Mouse (Mus musculus) gastrocnemius, postnatal 4 days (tissue): ENCODE results near the gene Dusp2. TPM values are rescaled to one million over a fixed set of nuclear protein-coding genes. Genes with fewer than 3 reads are reported as not detected.

Experiments
- DNase-seq, 2 experiments: peaks; one replicate each; pipeline ENCODE4 v3.0.0; 2021 to 2022; ENCODE audit warnings: low spot score in 2 of 2, mixed read lengths in 2 of 2
- total RNA-seq, 2 experiments: library from RNA; stranded (reverse); gene quantifications; 2 replicates each; pipeline ENCODE4 v1.2.3; 2021

The Dusp2 gene
- total RNA-seq, 2 experiments from 2014 or later = 3.2 to 3.6 TPM

DNA sequence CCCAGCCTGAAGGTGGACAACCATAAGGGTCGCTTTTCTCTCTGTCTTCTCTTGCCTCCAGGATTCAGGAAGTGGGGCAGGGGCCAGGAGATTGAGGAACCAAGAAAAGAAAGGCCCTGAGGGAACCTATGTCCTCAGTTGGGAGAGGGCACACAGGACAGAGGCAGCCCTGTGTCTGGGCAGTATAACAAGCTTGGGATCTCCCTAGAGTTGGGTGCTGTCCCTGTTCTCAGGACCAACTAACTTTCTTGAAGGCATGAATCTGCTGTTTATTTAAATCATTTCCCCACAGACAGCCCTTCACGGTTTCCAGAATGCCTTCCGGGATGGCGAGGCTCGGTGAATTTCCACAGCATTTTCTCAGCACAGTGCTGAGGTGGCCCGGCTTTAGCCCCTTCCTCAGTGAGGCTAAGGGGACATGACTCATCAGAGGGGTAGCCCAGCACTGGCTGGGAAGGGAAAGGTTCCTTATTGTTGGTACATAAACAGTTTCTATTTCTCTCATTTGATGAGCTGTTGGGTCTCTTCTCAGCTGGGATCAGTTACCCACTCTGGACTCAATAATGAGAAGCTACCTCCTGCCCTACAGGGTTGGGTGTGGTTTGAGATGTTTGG lies 13.2 kb upstream of the Dusp2 start:
- DNase-seq = no peak

- no peak for DNase-seq
Measured at GRCm38 (mm10) chr2:127323667-127324066, 12.3 kb upstream of the Dusp2 start.

DNA sequence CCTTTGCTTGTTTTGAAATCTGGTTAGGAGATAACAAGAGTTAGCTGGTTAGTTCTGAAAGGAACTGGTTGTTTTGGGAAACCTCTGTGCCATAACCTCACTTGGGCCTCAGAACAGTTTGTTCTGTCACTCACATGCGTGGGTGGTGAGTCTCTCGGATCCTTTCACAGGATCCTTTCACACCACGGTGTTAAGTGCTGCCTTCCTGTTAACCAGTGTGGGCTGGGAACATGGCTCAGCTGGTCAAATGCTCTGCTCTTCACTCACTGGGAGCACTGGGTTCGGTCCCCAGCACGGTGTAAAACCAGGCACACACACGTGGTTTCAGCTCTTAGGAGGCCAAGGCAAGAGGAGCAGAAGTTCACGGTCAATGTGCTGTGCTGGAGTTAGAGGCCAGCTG lies 11.5 kb upstream of the Dusp2 start:
- DNase-seq = no peak

DNA sequence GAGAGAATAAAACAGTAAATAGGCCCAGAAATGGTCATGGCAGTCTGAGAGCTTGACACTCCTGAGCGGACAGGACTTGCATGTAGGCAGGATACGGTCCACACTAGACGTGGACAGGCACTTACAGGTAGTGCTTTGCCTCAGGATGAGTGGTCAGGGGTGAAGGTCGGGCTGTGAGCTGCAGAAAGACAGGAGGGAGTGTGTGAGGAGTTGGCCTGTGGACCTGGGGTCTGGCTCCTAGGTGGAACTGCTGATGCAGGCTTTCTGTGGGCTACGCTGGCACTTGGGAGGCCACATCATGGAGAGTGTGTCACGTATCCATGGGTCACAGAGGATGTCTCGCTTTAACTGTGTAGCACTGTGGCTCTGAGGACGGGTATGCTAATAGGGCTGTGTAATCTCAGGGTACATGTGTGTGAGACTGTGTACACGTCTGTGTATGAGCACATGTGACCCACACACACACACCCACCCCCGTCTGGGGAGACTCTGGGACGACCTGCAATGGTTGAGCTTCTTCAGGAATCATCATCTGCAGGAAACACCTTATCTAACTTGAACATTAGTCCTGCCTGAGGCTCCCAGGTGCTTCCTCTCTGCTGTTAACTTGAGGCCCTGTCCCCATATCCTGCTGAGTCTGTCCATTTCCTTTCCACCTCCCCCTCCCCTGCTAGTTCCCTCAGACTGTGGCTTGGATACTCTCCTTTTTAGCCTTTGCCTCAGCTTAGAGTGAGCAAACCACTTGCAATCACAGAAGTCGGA lies 7.7 kb upstream of the Dusp2 start:
- DNase-seq = no peak

DNA sequence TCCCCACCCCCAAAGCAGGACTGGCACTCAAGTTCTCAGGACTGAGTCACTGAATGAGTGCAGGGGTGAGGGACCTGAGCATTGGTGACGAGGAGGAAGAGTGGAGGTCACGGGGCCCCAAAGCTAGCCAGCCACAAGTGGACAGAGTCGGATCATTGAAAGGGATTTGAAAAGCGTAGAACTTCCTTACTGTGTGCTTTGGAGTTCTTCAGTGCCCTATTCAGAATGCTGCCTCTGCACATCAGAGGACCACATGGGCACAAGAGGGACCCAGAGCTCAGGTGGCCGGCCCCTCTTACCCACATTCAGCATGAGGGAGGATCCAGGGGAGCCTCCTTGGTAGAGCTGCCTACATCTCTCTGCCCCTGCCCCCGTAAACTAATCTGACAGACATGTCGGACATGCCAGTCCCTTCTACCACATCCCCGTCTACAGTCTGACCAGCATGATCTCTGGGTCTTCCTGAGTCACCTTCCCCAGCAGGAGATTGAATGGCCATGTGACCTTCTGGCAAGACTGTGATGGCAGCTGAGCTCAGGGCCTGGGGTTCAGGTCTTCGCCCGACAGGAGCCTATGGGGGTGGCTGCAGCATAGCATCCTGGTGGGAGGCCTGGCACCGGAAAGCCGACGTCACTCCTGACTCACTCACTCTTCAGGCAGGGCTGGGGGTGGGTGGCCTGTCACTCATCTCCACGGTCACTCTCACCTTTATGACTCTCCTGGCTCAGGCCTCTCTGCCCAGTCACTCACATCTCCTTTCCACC lies 3.0 kb upstream of the Dusp2 start:
- no peak for DNase-seq

DNA sequence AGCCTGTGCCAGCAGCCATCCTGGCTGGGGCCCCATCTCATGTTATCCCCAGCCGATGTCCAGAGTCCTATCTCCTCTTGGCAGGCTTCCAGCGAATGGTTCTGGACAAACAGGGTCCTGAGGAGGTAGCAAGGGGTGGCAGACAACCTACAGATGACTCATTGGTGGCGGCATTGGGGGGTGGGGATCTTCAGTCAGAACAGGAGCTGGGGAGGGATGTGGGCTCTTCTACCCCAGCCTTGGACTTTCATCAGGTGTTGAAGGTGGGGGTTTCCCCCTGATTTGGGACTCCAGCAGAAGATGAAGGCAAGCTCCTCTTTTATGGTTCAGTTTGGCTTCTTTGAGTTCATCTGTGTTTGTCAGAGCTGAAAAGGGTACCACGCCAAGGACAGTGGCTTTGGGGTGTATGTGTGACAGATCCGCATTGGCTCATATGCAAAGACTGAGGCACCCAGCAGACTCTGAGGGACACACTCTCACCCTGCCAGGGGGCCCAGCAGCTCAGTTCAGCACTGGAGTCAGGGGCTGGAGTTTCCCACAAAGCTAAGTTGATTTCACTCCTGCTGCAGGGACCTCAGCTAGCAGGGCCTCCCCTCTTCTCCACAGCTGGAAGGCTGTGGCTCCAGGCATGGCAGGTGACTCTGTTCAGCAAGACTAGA lies 1.9 kb upstream of the Dusp2 start:
- DNase-seq = no peak

GRCm38 (mm10) chr2:127335078-127335541 lies 849 bp upstream of the Dusp2 start:
- DNase-seq = no peak

DNA sequence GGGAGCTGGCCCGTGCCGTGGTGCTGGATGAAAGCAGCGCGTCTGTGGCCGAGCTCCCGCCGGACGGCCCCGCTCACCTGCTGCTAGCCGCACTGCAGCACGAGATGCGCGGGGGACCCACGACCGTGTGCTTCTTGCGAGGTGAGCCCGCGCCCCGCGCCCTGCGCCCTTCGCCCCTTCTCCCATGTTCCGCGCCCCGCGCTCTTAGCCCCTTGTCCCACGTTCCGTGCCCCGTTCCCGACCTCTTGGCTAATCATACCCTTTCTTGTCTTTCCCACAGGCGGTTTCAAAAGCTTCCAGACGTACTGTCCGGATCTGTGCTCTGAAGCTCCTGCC lies 506 bp downstream of the Dusp2 start:
- no peak for DNase-seq

DNA sequence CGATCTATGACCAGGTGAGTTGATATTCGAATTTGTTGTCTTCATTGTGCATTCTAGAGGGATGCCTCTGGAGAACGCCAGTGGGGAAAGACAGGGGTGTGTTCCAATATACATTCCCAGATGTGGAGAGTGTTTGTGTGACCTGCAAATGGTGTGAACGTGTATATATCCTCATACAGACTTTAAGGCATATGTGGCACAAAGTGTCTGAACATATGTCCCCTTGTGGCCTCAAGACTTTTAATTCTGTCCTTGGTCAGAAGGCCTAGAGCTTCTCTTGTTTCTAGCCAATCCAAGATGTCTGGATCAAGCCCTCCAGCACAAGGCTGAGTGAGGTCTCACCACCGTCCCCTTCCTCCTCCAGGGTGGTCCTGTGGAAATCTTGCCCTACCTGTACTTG lies 926 bp downstream of the Dusp2 start:
- no peak for DNase-seq

- DNase-seq = no peak
Measured at GRCm38 (mm10) chr2:127337531-127337930, 1.6 kb downstream of the Dusp2 start.

- DNase-seq = no peak
Measured at GRCm38 (mm10) chr2:127338012-127338411, 2.1 kb downstream of the Dusp2 start.

- no peak for DNase-seq
Measured at GRCm38 (mm10) chr2:127338416-127338815, 2.5 kb downstream of the Dusp2 start, which contains the start of gene Astl. Astl (plus strand) TSS chr2:127338639.

- DNase-seq = no peak
Measured at GRCm38 (mm10) chr2:127338833-127339232, 2.9 kb downstream of the Dusp2 start.

GRCm38 (mm10) chr2:127339262-127339661 lies 3.3 kb downstream of the Dusp2 start:
- no peak for DNase-seq

DNA sequence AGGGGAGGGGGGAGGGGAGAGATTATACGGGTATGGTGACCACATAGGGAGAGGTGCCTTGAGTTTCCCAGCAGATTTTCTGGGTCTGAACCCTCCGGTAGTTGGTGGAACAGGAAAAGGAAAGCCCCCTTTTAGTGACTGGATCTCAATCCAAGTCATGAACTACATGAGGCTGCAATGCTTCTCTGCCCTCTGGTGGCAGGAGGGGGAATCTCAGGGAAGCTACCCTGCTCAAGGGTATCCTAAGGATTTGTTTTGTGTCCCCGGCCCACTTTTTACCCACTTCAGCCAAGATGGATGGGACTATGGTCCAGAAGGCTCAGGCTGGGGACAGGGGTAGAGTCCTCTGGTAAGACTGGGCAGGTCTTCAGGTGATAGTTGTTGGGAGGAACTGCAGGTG lies 5.2 kb downstream of the Dusp2 start:
- DNase-seq = peak in 1 of 2 experiments; percentile 58

- DNase-seq = no peak
Measured at GRCm38 (mm10) chr2:127346334-127346733, 10.4 kb downstream of the Dusp2 start.

DNA sequence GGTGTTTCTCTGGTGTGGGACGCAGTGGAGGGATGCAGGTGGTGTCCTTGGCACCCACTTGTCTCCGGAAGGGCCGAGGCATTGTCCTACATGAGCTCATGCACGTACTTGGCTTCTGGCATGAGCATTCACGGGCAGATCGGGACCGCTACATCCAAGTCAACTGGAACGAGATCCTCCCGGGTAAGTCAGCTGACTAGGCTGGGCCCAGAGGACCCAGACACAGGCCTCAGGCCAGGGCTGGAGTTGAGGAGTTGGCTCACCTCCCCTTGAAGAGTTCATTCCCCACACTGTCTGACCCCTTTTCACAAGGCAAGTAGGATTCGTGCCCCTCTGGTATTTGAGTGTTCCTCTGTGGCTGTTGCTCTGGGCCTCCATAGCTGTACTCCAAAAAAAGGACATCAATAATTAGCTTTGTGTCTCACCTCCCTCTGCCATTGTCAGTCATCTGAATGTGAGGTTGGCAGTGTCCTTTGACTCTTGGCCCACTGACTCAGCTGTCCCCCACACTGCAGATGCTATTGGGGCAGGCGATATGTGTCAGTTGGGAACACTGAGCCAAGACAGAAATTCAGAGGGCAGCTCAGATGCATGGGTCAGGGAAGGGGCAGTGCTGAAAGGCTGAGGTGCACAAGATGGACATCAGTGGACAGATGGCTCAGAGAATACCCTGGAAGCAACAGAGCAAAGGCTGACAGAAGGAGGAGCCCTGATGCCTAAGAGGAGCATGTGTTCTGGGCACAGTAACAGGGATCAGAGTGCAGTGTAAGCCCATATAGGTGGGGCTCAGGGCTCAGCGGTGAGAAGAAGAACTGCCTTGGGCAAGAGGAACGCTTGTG lies 11.4 kb downstream of the Dusp2 start:
- no peak for DNase-seq

- no peak for DNase-seq
Measured at GRCm38 (mm10) chr2:127353881-127354280, 17.9 kb downstream of the Dusp2 start.

- peak; percentile 66 to 83 for DNase-seq
Measured at GRCm38 (mm10) chr2:127362459-127363281, 26.7 kb downstream of the Dusp2 start, which contains the start of gene Adra2b. Adra2b (plus strand) TSS chr2:127363208.

DNA sequence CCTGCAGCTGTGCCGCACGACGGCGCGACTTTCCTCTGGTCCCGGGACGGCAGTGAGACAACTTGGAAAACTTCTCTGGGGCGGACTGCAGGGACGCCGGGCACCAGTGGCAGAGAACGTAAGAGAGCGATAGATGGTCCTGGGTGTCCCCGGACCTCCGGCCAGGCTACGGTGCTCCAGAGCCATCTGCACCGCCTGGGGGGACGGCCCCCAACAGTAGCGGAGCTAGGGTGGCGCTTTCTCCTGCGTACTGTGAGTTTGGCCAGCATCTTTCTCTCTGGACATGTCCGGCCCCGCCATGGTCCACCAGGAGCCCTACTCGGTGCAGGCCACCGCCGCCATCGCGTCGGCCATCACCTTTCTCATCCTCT lies 27.3 kb downstream of the Dusp2 start:
- no peak for DNase-seq
